Mouse (Mus musculus) lung, postnatal 0 days (tissue): ENCODE data around the gene Gab2.

ENCODE experiments used
- CTCF ChIP-seq: IDR thresholded peaks from 2 replicates; pipeline ENCODE4 v1.5.1; 2016; ENCODE audit warnings: antibody characterized with exemption, mild to moderate bottlenecking
- EP300 ChIP-seq: IDR thresholded peaks from 2 replicates; pipeline ENCODE4 v1.6.1; 2016; ENCODE audit warnings: antibody characterized with exemption, mild to moderate bottlenecking, control low read depth

DNA sequence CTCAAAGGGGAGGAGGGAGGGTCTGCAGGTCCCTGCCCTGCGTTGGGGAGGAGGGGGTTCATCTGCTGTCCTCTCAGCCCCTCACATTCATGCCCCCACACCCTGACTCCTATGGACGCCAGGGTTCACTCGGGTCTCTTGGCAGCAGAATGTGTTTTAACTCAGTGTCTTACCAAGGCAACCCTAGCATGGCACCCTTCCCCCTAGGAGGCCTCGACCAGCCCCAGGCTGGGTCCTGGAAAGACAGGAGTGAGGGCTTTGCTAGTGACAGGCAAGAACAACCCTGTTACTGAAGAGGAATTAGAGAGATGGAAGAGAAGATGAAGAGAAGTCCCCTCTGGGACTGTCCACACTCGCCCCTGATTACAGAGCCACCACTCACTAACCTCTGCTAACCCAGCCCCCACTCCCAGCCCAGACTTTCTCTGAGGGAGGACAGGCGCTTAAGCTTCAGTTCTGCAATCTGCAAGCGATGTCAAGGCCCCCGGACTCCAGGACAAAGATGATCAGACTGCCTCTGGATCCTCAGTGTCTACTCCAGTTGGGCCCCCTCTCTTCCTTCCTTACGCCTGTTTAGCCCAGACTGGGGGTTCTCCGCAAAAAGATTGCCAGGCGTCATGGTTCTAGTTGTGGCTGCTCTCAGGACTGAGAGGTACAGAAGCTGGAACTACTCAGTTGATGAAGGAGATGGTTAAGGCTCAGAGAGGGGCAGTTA is 249.7 kb downstream of the Gab2 start:
- TF ChIP-seq CTCF (no peak), EP300 (no peak)
